Mouse (Mus musculus): ENCODE data around the gene Sucla2.
"Not testable (repeated sequence)": the region's sequence is repeated elsewhere in the genome, so short reads cannot be mapped to it uniquely, and the experiment has no call there.

Sucla2 gene

DNA sequence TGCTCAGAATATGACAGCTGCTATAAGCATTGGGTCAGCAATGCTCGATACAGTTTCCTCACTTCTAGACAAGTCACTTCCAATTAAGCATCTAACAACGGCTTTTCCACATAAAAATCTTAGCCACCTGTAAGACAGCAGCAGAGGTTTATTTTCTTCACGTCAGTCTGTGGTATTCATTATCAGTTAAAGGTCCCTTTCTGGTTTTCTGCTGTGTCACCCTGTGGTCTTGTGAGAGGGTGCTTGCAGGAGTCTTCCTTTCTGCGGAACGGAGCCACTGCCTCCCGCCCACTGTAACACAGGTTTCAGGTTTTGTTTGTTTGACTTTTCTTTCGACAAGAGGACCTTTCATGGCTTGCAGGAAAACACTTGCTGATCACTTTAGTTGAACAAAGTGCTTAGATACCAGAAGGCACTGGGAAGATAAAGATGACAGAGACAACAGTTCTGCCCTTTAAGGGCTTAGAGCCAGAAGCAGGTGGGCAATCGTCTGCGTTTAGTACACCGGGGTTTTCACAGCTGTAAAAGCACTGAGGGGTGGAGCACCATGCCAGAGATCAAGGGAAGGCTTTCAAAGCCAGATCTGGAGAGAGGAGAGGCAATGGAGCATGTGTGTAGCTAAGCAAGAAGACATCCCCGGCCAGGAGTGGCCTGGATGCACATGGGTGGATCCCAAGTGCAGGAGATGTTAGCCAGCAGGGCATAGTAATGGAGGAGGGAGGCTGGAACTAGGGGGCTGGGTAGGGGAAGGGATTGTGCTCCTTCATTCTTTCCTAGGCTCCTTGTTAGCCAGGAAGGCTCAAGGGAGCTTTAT lies 83.8 kb downstream of the Sucla2 start:
- DNase-seq (ENCODE audit: low read depth, low spot score): no peak

DNA sequence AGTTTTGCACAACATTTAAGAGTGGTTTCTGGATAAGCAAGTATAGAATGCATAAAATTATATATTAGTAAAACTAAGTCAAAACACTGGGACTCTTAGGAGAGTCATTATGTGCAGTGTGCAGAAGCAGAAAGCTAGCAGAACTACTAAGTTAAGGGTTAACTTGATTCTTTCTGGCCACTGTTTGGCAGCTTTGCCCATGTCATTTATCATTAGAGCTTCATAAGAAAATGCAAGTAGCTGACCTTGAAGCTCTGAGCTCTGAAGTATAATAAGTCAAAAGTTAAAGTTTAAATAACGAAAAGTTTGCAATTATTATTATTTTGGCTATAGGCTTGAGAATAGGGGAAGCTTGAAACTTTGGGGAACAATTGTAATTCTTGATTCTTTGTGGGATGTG lies 89.8 kb downstream of the Sucla2 start:
- not testable (repeated sequence) for DNase-seq (ENCODE audit: low read depth, low spot score)

DNA sequence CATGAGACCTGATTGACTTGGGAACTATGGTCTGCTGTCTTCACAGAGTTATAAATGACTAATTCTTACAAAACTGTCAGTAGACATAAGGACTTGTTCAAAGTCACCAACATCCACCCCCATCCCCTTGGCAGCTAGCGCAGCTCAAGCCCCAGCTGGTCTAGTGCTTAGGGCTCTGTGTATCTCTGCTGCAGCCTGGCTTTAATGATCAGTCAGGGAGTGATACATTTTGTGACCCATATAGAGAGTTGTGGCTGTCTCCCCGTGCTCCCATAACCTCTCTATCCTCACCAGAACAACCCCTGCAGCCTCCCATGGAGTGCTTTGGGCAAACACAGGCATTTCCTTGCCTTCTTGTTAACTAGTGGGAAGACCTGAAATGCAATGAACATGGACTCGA lies 95.8 kb downstream of the Sucla2 start:
- DNase-seq (ENCODE audit: low read depth, low spot score): peak; percentile 59

DNA sequence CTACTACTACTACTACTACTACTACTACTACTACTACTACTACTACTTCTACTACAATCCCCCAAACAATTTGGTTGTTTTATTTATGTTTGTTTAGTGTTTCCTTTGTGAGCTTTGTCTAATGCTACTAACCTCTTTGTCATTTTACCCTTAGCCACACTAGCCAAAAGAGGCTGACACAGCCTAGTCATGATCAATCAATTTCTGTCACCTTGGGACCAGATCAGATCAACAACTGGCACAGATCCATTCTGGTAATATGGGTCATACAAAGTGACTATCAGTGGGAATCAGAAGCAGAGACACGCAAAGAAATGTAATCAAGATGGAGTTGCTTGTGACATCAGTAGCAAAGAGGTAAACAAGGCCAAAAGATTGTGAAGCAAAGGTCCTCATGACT lies 97.9 kb downstream of the Sucla2 start:
- no peak for DNase-seq (ENCODE audit: low read depth, low spot score)

DNA sequence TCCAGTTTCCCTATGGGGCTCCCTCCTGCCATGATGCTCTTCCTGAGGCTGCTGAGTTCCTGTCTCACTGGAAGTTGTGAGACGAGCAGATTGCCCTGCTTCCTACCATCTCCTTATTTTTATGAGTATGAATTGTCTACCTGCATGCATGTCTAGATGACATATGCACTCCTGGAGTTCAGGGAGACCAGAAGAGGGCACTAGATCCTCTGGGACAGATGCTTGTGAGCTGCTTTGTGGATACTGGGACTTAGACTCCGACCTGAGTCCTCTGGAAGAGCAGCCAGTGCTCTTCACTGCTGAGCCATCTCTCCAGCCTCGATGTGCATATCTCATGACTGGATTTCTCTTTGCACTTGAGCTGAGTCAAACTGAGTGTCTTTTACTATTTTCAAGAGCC lies 100.3 kb downstream of the Sucla2 start:
- DNase-seq (ENCODE audit: low read depth, low spot score): peak; percentile 58

DNA sequence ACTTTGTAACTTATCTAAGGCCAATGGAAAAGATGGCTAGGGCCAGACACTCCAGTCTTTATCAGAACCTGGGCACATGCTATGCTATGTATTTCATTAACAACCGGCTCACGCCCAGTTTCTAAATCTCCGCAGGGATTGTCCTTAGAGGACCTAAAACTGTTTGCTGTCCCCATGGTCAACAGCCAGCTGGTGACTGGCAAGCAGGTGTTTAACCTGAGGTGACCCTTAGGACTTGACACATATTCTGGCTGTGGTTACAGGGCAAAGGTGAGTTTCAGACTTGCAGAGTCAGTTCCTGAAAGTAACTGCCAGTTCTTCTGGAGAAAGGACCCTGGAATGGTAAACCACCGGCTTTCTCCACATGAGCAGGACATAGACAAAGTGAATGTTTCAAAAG lies 106.4 kb downstream of the Sucla2 start:
- no peak for DNase-seq (ENCODE audit: low read depth, low spot score)

DNA sequence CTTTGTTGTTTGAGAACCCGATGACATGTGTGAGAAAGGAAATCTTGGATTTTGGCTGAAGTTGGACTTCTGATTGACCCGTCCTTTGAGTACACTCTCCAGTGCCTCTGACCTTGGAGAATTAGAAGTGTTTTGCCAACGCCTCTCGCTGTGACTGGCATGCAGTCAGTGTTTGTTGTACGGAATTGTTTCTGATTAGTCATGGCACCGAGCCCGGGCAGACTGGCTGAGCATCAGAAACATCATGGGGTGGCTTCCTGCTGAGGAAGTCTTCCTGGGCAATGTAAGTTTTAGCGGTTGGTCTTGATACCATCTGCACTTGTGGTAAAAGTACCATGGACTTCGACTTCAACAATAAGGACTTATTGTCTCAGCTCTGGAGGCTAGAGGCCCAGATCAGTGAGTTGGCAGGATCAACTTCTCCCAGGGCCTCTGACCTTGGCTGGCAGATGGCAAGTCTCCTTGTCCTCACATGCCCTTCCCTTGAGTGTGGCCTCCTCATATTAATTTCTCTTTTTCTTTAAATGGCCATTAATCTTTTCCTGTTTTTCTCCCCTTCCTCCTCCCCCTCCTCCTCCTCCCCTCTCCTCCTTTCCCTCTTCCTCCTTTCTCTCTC lies 107.6 kb downstream of the Sucla2 start:
- DNase-seq (ENCODE audit: low read depth, low spot score): peak; percentile 64

DNA sequence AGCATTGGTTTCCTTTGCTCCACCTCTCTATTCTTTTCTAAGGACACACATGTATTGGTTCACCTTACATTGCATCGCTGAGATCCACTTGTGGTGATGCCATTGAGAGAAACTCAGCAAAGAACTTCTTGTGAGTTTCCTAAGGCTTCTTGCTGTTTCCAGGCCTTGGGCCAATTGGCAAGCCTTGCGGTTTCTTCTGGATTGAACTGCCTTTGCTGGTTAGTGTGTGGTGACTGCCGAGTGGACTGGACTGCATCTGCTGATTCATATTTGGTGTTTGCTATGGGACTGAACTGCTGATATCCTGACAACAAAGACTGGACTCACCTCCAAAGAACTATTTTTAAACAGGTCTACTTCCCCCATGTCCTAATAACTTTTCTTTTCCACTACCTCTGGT lies 109.2 kb downstream of the Sucla2 start:
- no peak for DNase-seq (ENCODE audit: low read depth, low spot score)

DNA sequence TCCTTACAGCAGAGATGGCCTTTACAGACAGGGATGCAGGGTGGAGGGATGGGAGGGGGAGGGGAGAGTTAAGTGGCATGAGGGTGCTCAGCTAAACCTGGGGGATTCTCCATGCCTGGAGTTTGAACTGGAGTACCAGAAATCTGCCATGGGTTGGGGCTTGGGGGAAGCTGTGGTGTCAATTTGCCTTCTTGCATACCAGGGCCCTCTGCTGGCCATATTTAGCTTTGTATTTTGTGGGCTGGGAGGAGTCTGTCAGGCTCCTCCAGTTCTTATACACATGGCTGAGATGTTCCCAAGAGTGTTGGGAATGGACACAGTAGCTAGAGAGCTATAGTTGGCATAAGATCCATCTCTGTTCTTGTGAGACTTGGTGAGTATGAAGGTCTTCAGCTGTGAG lies 112.3 kb downstream of the Sucla2 start:
- DNase-seq (ENCODE audit: low read depth, low spot score): no peak
